Mouse (Mus musculus) forebrain, embryonic 14.5 days (tissue): Measurements from ENCODE around the gene Rin2. TPM values are rescaled to one million over a fixed set of nuclear protein-coding genes. Genes with fewer than 3 reads are reported as not detected.

ENCODE experiments used
- ATAC-seq: fragments of 200-750 bp; cut with Nextera tagmentation; 2 replicates; pipeline ENCODE4 v1.8.0; 2017; ENCODE audit warnings: mild to moderate bottlenecking, moderate library complexity
- DNase-seq: peaks from one replicate; pipeline ENCODE4 v3.0.0-alpha.2; 2015; ENCODE audit warnings: low spot score
- H3K27ac ChIP-seq: fragments of 300-500 bp; sonication (generic); 2 replicates; pipeline ENCODE4 v1.5.1; 2014; ENCODE audit warnings: low read depth, mild to moderate bottlenecking, control low read depth, low read length, moderate library complexity
- H3K27me3 ChIP-seq: fragments of 300-500 bp; sonication (generic); replicated peaks from 2 replicates; pipeline ENCODE4 v1.6.1; 2014; ENCODE audit warnings: low read length, control low read depth, mixed read lengths; ENCODE audit not compliant: control insufficient read depth, insufficient read depth
- H3K36me3 ChIP-seq: fragments of 300-500 bp; sonication (generic); 2 replicates; pipeline ENCODE4 v1.6.1; 2014; ENCODE audit warnings: low read length, control low read depth; ENCODE audit not compliant: control insufficient read depth, insufficient read depth
- H3K4me1 ChIP-seq: fragments of 300-500 bp; sonication (generic); 2 replicates; pipeline ENCODE4 v1.6.1; 2014; ENCODE audit warnings: antibody characterized with exemption, low read length, control low read depth; ENCODE audit not compliant: control insufficient read depth, insufficient read depth
- H3K4me2 ChIP-seq: fragments of 300-500 bp; sonication (generic); 2 replicates; pipeline ENCODE4 v1.6.1; 2014; ENCODE audit warnings: mild to moderate bottlenecking, control low read depth, low read length
- H3K4me3 ChIP-seq: fragments of 300-500 bp; sonication (generic); 2 replicates; pipeline ENCODE4 v1.5.1; 2014; ENCODE audit warnings: low read depth, low read length, control low read depth
- H3K9ac ChIP-seq: fragments of 300-500 bp; sonication (generic); 2 replicates; pipeline ENCODE4 v1.6.1; 2014; ENCODE audit warnings: mild to moderate bottlenecking, low read length, control low read depth, moderate library complexity
- H3K9me3 ChIP-seq: fragments of 300-500 bp; sonication (generic); replicated peaks from 2 replicates; pipeline ENCODE4 v1.6.1; 2016; ENCODE audit warnings: low read length, control low read depth, mixed read lengths; ENCODE audit not compliant: control insufficient read depth
- WGBS: fragments of 180-500 bp; shearing (Covaris S2); extraction: QIAGEN DNeasy Blood & Tissue Kit; methylation state at CpG from one replicate; pipeline ENCODE4 v1.1.7; 2014; 5-methylcytosine and 5-hydroxymethylcytosine counted together
- polyA plus RNA-seq: library from polyadenylated mRNA; unstranded; fragments of >200 nt; fragmentation: Nextera tagmentation; extraction: Ambion mirVana; gene quantifications from 2 replicates; pipeline ENCODE4 v1.2.1, GENCODE M21; 2014

Rin2 gene
- polyA plus RNA-seq, 1 experiment from 2014 or later = 9.0 TPM

- no peaks in the 10 kb centered on the region for H3K4me1 ChIP-seq
- ATAC-seq (no peak), DNase-seq (no peak)
- WGBS = 79% methylated on average over 5 of the region's 7 CpGs
- H3K9me3 ChIP-seq = no peaks in the 10 kb centered on the region
- no peak overlapping the region for H3K4me2 ChIP-seq
- H3K27ac ChIP-seq = no peak overlapping the region
- H3K36me3 ChIP-seq = no peaks in the 10 kb centered on the region
- H3K27me3 ChIP-seq = no peaks in the 10 kb centered on the region
- H3K9ac ChIP-seq = no peak overlapping the region
- no peak overlapping the region for H3K4me3 ChIP-seq
Measured at GRCm38 (mm10) chr2:145661242-145661641, 13.8 kb upstream of the Rin2 start.

- Histone ChIP-seq H3K27me3 (no peaks in the 10 kb centered on the region), H3K4me3 (no peak overlapping the region), H3K9me3 (no peaks in the 10 kb centered on the region), H3K4me2 (no peak overlapping the region), H3K36me3 (no peaks in the 10 kb centered on the region), H3K4me1 (no peaks in the 10 kb centered on the region), H3K27ac (no peak overlapping the region), H3K9ac (no peak overlapping the region)
- no peak for ATAC-seq
- DNase-seq = no peak
- 85% methylated on average over 7 of the region's 7 CpGs for WGBS
Measured at GRCm38 (mm10) chr2:145663899-145664298, 11.1 kb upstream of the Rin2 start.

GRCm38 (mm10) chr2:145664311-145664710, 10.7 kb upstream of the Rin2 start:
- WGBS = 76% methylated on average over 2 of the region's 2 CpGs
- Histone ChIP-seq H3K4me2 (no peak overlapping the region), H3K9me3 (no peaks in the 10 kb centered on the region), H3K27ac (no peak overlapping the region), H3K9ac (no peak overlapping the region), H3K4me3 (no peak overlapping the region), H3K36me3 (no peaks in the 10 kb centered on the region), H3K4me1 (no peaks in the 10 kb centered on the region), H3K27me3 (no peaks in the 10 kb centered on the region)
- no peak for DNase-seq
- ATAC-seq = no peak

GRCm38 (mm10) chr2:145668135-145668534, 6.9 kb upstream of the Rin2 start:
- H3K36me3 ChIP-seq = no peaks in the 10 kb centered on the region
- H3K27me3 ChIP-seq = no peaks in the 10 kb centered on the region
- no peak overlapping the region for H3K4me3 ChIP-seq
- no peaks in the 10 kb centered on the region for H3K4me1 ChIP-seq
- WGBS = 75% methylated on average over 4 of the region's 4 CpGs
- H3K27ac ChIP-seq = no peak overlapping the region
- no peak for ATAC-seq
- no peaks in the 10 kb centered on the region for H3K9me3 ChIP-seq
- DNase-seq = no peak
- no peak overlapping the region for H3K4me2 ChIP-seq
- no peak overlapping the region for H3K9ac ChIP-seq

GRCm38 (mm10) chr2:145670131-145670530, 4.9 kb upstream of the Rin2 start:
- Histone ChIP-seq H3K27ac (no peak overlapping the region), H3K36me3 (no peaks in the 10 kb centered on the region), H3K4me2 (no peak overlapping the region), H3K9ac (no peak overlapping the region), H3K4me1 (peaks cover 4% of the 10 kb centered on the region; the same call in 1 of the 2 replicates), H3K27me3 (no peaks in the 10 kb centered on the region), H3K9me3 (no peaks in the 10 kb centered on the region), H3K4me3 (no peak overlapping the region)
- no peak for DNase-seq
- WGBS = 85% methylated on average over 4 of the region's 4 CpGs
- no peak for ATAC-seq

GRCm38 (mm10) chr2:145674496-145675141, 396 bp upstream of the Rin2 start:
- Histone ChIP-seq H3K9ac (peak overlapping the region; percentile 71), H3K4me3 (peak overlapping the region; percentile 57), H3K4me2 (peak overlapping the region; percentile 89), H3K27me3 (no peaks in the 10 kb centered on the region), H3K27ac (no peak overlapping the region), H3K9me3 (no peaks in the 10 kb centered on the region), H3K4me1 (peaks cover 8% of the 10 kb centered on the region; the same call in 1 of the 2 replicates), H3K36me3 (no peaks in the 10 kb centered on the region)
- ATAC-seq = peak; percentile 43
- 3% methylated on average over 23 of the region's 23 CpGs for WGBS
- DNase-seq = peak; percentile 21

GRCm38 (mm10) chr2:145675756-145676543, 935 bp downstream of the Rin2 start:
- no peaks in the 10 kb centered on the region for H3K27me3 ChIP-seq
- H3K4me1 ChIP-seq = peaks cover 8% of the 10 kb centered on the region; the same call in 1 of the 2 replicates
- ATAC-seq = peak; percentile 51
- H3K27ac ChIP-seq = 0 out of 2 replicates have a peak overlapping the region, but pooled peaks have one; percentile 27
- H3K9ac ChIP-seq = peak overlapping the region; percentile 71
- H3K36me3 ChIP-seq = no peaks in the 10 kb centered on the region
- 11% methylated on average over 27 of the region's 27 CpGs for WGBS
- H3K4me3 ChIP-seq = peak overlapping the region; percentile 57
- no peaks in the 10 kb centered on the region for H3K9me3 ChIP-seq
- DNase-seq = peak; percentile 53
- peak overlapping the region; percentile 89 for H3K4me2 ChIP-seq

- Histone ChIP-seq H3K4me1 (peaks cover 8% of the 10 kb centered on the region; the same call in 1 of the 2 replicates), H3K36me3 (no peaks in the 10 kb centered on the region), H3K9ac (no peak overlapping the region), H3K4me2 (peak overlapping the region; percentile 89; the same call in 1 of the 2 replicates), H3K4me3 (no peak overlapping the region; the same call in 1 of the 2 replicates), H3K9me3 (no peaks in the 10 kb centered on the region), H3K27ac (no peak overlapping the region), H3K27me3 (no peaks in the 10 kb centered on the region)
- DNase-seq = no peak
- ATAC-seq = no peak
- WGBS = 77% methylated on average over 3 of the region's 3 CpGs
Measured at GRCm38 (mm10) chr2:145676544-145676925, 1.5 kb downstream of the Rin2 start.

GRCm38 (mm10) chr2:145676936-145677335, 1.9 kb downstream of the Rin2 start:
- DNase-seq (no peak), ATAC-seq (no peak)
- Histone ChIP-seq H3K9ac (no peak overlapping the region), H3K4me1 (peaks cover 8% of the 10 kb centered on the region; the same call in 1 of the 2 replicates), H3K27ac (no peak overlapping the region), H3K9me3 (no peaks in the 10 kb centered on the region), H3K4me3 (no peak overlapping the region), H3K36me3 (no peaks in the 10 kb centered on the region), H3K27me3 (no peaks in the 10 kb centered on the region), H3K4me2 (no peak overlapping the region)
- whole genome bisulfite sequencing = 88% methylated on average over 2 of the region's 2 CpGs
